Mouse (Mus musculus): ENCODE measurements around the gene Ipo7. TPM values are rescaled to one million over a fixed set of nuclear protein-coding genes. Genes with fewer than 3 reads are reported as not detected.
"Not testable (repeated sequence)": the region's sequence is repeated elsewhere in the genome, so short reads cannot be mapped to it uniquely, and the experiment has no call there.

The Ipo7 gene
- 41.1 and 52.5 TPM in 2 replicates for polyA plus RNA-seq (2016; fragmentation: Nextera tagmentation; extraction: Ambion mirVana)

DNA sequence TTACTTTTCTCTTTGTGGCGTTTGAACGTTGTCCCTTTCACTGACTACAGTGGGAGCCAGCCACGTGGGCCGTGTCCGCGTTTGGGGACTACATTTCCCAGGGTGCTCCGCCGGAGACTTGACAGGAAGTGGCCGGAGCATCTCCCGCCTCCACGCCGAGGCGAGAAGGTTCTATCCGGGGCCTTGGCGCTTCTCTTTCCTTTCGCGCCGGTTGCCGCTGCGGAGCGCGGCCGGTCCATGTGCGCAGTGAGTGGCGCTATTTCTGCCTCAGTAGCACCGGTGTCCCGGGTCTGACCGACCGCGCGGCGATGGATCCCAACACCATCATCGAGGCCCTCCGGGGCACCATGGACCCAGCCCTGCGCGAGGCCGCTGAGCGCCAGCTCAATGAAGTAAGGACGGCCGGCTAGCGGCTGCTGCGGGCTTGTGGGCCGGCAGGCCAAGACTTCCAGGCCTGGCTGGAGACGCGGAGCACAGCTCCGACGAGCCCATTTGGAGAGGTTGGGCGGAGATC, at the start of gene Ipo7:
TSS of gene Ipo7 (plus strand) at position 158 of the 514 bp plus-strand sequence.
- Histone ChIP-seq H3K9me3 (no peaks in the 10 kb centered on the region), H3K4me3 (peak within 1 kb of the TSS; percentile 98), H3K36me3 (peaks cover 23% of the 10 kb centered on the region), H3K27me3 (ENCODE audit: insufficient read depth, poor library complexity, severe bottlenecking) (no peaks in the 10 kb centered on the region), H3K4me1 (replicated peaks) (peaks cover 12% of the 10 kb centered on the region), H3K27ac (peak within 1 kb of the TSS; percentile 96)
- under 1% methylated on average over 48 of the region's 48 CpGs for WGBS
- DNase-seq (ENCODE audit: low spot score), result peak; percentile 93

DNA sequence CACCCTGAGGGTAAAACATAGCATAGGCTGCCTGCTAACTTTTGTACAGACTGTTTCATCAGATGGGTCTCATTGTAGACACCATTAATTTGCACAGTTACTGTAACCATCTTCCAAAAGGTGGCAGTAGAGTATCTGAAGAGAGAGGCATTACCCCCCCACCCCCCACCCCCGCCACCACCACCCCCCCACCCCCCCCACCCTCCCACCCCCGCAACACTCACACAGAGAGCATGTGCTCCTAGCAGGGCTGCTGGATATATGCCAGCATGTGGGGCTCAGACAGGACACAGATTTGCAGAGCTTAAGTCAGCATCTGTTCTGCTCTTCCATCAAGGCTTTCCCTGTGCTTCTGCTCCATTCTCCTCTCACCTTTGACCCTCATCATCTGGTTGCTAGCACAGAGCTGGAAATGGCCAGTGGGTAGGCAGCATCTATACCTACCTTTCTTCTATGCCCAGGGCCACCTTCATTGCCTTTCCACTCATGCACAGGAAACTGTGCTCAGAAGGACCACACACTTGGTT, 49.1 kb upstream of the Ipo7 start:
- 23% methylated on average over 2 of the region's 2 CpGs for WGBS
- Histone ChIP-seq H3K36me3 (peaks cover 11% of the 10 kb centered on the region), H3K4me3 (no peak overlapping the region), H3K27me3 (ENCODE audit: insufficient read depth, poor library complexity, severe bottlenecking) (no peaks in the 10 kb centered on the region), H3K9me3 (no peaks in the 10 kb centered on the region), H3K27ac (no peak overlapping the region; the same call in 1 of the 2 replicates), H3K4me1 (replicated peaks) (peaks cover 16% of the 10 kb centered on the region)
- peak; percentile 22 for DNase-seq (ENCODE audit: low spot score)

DNA sequence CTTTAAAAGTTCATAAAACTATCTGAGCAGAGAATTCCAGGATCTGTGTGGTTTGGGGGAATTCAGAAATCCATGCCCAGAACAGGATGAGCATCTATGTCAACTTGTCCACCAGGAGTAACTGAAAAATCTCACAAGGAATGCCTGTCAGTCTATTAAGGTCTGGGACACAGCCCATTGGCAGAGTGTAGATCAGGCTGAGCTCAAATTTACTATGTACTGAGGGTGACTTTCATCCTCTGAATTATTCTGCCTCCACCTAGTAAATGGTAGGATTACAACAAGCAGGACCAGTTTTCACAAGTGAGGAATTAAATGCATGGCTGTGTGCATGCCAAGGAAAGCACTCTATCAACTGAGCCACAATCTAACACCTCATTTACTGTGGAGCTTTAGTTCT, 48.5 kb upstream of the Ipo7 start:
- Histone ChIP-seq H3K36me3 (peaks cover 12% of the 10 kb centered on the region), H3K27ac (no peak overlapping the region), H3K9me3 (no peaks in the 10 kb centered on the region), H3K4me3 (no peak overlapping the region), H3K27me3 (ENCODE audit: insufficient read depth, poor library complexity, severe bottlenecking) (no peaks in the 10 kb centered on the region), H3K4me1 (replicated peaks) (peaks cover 16% of the 10 kb centered on the region)
- DNase-seq (ENCODE audit: low spot score), result no peak

DNA sequence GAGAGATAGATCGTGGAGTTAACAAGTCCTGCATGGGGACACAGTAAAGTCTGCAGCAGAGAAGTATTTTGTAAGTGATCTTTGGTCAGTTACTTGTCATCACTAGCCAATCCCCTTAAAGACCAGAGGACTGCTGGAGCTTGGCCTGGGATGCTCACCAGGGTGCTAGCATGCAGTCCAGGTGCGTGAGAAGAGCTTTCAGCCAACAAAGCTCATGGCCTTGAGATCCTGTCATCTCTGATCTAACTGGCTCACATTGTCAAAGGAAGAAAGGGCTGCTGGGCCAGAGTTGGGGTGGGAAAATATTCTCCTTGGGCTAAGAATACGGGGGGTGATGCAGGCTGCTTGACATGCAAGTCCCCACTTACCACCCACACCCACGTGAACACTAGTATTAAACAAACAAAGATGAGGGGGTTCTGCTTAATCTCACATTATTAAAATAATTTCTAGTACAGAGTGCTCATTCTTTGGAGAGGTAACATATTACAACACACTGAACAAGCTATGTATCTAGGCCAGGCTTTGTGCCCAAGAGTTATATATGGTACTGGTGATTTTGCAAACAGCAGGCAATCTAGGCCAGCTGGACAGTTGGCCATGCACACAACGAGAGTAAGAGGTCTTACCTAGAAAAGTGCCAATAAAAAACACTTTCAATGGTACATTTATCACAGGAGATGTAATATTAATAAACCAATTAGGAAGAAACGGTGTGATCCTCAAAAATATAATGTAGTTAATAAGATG, 41.9 kb upstream of the Ipo7 start:
- Histone ChIP-seq H3K4me1 (replicated peaks) (no peaks in the 10 kb centered on the region), H3K9me3 (no peaks in the 10 kb centered on the region), H3K27me3 (ENCODE audit: insufficient read depth, poor library complexity, severe bottlenecking) (no peaks in the 10 kb centered on the region), H3K4me3 (no peak overlapping the region), H3K27ac (no peak overlapping the region), H3K36me3 (peaks cover 68% of the 10 kb centered on the region)
- DNase-seq (ENCODE audit: low spot score), result no peak
- WGBS, result 93% methylated on average over 6 of the region's 6 CpGs

DNA sequence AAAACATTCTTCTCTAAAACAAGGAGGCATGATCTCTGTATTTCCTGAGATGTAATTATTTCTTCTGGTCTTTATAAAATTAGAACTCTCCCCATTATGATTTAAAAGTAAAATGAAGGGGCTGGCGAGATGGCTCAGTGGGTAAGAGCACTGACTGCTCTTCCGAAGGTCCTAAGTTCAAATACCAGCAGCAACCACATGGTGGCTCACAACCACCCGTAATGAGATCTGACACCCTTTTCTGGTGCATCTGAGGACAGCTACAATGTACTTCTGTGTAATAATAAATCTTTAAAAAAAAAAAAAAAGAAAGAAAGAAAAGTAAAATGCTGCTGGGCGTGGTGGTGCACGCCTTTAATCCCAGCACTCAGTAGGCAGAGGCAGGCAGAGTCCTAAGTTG, 40.9 kb upstream of the Ipo7 start:
- peaks cover 77% of the 10 kb centered on the region for H3K36me3 ChIP-seq
- H3K4me1 ChIP-seq (replicated peaks); H3K27me3 ChIP-seq (ENCODE audit: insufficient read depth, poor library complexity, severe bottlenecking); DNase-seq (ENCODE audit: low spot score); H3K27ac ChIP-seq; H3K4me3 ChIP-seq; H3K9me3 ChIP-seq: not testable (repeated sequence)
- 71% methylated on average over 5 of the region's 5 CpGs for WGBS

DNA sequence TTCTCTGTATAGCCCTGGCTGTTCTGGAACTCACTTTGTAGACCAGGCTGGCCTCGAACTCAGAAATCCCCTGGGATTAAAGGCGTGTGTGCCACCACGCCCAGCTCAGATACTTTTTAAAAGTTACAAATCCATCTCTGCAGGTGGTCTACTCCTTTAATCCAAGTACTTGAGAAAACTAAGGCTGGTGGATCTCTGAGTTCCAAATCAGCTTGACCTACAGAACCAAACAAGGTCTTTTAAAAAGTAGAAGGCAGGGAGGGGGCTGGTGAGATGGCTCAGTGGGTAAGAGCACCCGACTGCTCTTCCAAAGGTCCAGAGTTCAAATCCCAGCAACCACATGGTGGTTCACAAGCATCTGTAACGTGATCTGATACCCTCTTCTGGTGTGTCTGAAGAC, 33.5 kb upstream of the Ipo7 start:
- H3K36me3 ChIP-seq, result peaks cover 39% of the 10 kb centered on the region
- 81% methylated on average over 5 of the region's 5 CpGs for WGBS
- peak overlapping the region; percentile 76; the same call in 1 of the 2 replicates for H3K4me3 ChIP-seq
- H3K4me1 ChIP-seq (replicated peaks), result peaks cover 15% of the 10 kb centered on the region
- not testable (repeated sequence) for DNase-seq (ENCODE audit: low spot score); H3K27ac ChIP-seq; H3K27me3 ChIP-seq (ENCODE audit: insufficient read depth, poor library complexity, severe bottlenecking); H3K9me3 ChIP-seq

DNA sequence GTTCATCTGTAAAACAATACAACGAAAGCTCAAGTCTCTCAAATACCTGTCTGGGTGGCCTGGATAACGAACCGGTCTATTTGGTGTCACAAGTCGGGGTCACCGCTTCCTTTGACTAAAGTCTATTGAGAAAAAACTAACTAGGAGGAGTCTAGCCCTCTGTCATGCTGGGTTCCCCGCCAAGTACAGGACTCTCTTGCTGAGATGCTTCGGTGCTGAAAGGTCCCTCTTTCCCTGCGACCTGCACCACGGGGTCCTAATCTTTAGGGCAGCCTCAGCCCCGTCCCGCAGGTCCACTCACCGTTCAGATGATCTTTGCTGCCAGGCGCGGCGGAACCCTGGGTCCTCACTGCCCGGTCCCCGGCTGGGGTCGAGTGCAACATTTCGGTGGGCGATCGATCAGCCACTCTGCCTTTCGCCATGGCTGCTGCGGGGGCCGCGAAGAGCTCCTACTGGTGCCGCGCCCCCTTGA, 32.4 kb upstream of the Ipo7 start:
- DNase-seq (ENCODE audit: low spot score), result no peak
- peaks cover 15% of the 10 kb centered on the region for H3K4me1 ChIP-seq (replicated peaks)
- peak overlapping the region; percentile 76 for H3K4me3 ChIP-seq
- H3K27ac ChIP-seq, result peak overlapping the region; percentile 89
- H3K36me3 ChIP-seq, result peaks cover 28% of the 10 kb centered on the region
- H3K9me3 ChIP-seq, result no peaks in the 10 kb centered on the region
- under 1% methylated on average over 27 of the region's 27 CpGs for WGBS
- no peaks in the 10 kb centered on the region for H3K27me3 ChIP-seq (ENCODE audit: insufficient read depth, poor library complexity, severe bottlenecking)

DNA sequence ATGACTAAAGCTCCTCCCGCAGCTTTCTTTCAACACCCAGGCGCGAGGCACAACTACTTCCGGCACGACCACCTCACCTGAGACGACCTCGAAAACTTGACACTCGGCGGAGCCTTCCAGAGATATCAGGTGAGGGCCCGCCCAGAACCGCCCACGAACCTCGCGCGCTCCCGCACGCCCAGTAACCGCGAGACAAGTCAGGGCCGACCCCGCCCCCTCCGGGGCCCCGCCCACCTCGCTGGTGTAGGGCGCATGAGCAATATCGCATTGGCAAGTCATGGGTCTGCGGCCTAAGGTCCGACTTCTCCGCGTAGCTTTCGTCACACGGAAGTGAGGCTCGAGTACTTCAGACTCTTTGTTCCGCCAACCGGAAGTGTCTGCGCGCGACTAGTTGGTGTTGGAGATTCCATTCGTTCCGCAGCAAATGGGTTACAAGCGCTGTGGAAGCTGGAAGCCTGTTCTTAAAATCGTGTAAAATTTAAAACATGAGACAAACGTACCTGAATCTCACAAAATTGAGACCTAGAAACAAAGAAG, 31.9 kb upstream of the Ipo7 start:
- Histone ChIP-seq H3K27me3 (ENCODE audit: insufficient read depth, poor library complexity, severe bottlenecking) (no peaks in the 10 kb centered on the region), H3K4me1 (replicated peaks) (peaks cover 15% of the 10 kb centered on the region), H3K4me3 (peak overlapping the region; percentile 76), H3K27ac (peak overlapping the region; percentile 89), H3K36me3 (peaks cover 25% of the 10 kb centered on the region), H3K9me3 (no peaks in the 10 kb centered on the region)
- DNase-seq (ENCODE audit: low spot score), result peak; percentile 99
- WGBS, result under 1% methylated on average over 43 of the region's 43 CpGs

DNA sequence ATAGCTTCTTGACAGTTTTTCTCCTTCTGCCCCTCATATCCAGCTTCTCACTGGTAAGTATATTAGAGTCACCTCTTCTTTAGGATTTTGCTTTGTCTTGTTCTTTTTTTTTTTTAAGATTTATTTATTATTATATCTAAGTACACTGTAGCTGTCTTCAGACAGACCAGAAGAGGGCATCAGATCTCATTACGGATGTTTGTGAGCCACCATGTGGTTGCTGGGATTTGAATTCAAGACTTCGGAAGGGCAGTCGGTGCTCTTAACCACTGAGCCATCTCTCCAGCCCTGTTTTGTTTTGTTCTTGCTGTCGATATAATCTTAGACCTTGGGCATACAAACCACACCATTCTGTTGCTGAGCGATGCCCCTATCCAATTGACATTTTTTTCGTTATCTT, 31.3 kb upstream of the Ipo7 start, which contains the start of gene Tmem41b:
TSS of gene Tmem41b (minus strand) at position 155 of the 400 bp plus-strand sequence.
- 37% methylated on average over 6 of the region's 6 CpGs for WGBS
- DNase-seq (ENCODE audit: low spot score), result not testable (repeated sequence)
- H3K4me1 ChIP-seq (replicated peaks), result peaks cover 15% of the 10 kb centered on the region

DNA sequence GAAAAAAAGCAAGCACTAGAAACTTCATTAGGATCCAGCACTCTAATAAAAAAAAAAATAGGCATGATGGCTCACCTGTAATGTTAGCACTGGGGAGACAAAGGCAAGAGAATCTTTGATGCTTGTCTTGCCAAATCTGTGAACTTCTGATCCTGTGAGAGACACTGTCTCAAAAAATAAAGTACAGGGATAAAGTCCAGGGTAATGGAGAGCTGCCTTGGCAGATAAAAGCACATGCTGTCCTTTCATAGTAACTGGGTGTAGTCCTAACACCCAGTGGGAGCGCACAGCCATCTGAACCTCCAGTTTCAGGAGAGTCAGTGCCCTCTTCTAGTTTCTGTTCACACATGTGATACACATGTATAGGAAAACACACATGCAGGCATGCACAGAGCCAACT, 26.8 kb upstream of the Ipo7 start:
- Histone ChIP-seq H3K27ac (no peak overlapping the region), H3K9me3 (no peaks in the 10 kb centered on the region), H3K4me3 (no peak overlapping the region), H3K36me3 (no peaks in the 10 kb centered on the region), H3K27me3 (ENCODE audit: insufficient read depth, poor library complexity, severe bottlenecking) (no peaks in the 10 kb centered on the region), H3K4me1 (replicated peaks) (0 out of 2 replicates have a peak, but pooled peaks cover 10% of the 10 kb centered on the region)
- 92% methylated on average over 1 of the region's 1 CpGs for WGBS
- no peak for DNase-seq (ENCODE audit: low spot score)

More for the DNA sequence above, 31.3 kb upstream of the Ipo7 start, which contains the start of gene Tmem41b:
- H3K27ac ChIP-seq, result peak within 1 kb of the TSS; percentile 89
- not testable (repeated sequence) for H3K9me3 ChIP-seq; H3K27me3 ChIP-seq (ENCODE audit: insufficient read depth, poor library complexity, severe bottlenecking)
- peak within 1 kb of the TSS; percentile 76 for H3K4me3 ChIP-seq
- peaks cover 20% of the 10 kb centered on the region for H3K36me3 ChIP-seq

DNA sequence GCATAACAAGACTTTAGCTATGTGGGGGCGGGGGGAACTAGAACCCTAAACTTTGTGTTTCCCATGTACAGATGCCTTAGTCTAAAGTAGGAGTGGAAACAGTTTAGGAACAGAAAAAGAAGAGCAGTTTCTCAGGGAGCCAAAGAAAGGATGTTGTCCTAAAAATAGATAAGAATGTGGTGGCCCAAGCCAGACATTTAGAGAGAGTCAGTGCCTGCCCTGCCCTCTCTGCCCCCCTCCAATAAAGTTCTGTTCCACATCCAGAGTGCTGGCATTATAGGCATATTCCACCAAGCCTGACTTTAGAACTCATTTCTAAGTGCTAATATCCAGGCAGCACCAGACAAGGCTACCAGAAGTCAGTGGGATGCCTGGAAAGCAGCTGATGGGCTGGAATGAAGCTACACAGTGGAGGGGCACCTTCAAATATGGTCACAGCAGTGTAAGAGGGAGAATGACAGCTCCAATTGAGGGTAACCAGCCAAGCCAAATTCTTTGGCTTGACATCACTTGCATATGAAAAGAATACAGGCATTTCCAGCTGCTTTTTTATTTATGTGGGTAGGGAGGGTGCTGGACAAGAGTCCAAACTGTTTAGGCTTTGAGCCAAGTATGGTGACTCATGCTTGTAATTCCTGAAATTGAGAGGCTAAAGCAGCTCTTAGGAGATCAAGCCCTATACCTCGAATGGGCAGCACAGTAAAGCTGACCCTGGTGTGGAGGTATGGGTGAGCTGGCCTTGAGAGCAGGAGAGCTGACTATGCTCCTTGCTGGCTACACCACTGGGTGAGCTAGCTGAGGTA, 24.7 kb upstream of the Ipo7 start:
- H3K36me3 ChIP-seq, result no peaks in the 10 kb centered on the region
- H3K9me3 ChIP-seq, result no peaks in the 10 kb centered on the region
- no peak for DNase-seq (ENCODE audit: low spot score)
- H3K27ac ChIP-seq, result no peak overlapping the region
- WGBS, result 78% methylated on average over 2 of the region's 2 CpGs
- H3K4me1 ChIP-seq (replicated peaks), result 0 out of 2 replicates have a peak, but pooled peaks cover 7% of the 10 kb centered on the region
- H3K4me3 ChIP-seq, result no peak overlapping the region
- no peaks in the 10 kb centered on the region for H3K27me3 ChIP-seq (ENCODE audit: insufficient read depth, poor library complexity, severe bottlenecking)

DNA sequence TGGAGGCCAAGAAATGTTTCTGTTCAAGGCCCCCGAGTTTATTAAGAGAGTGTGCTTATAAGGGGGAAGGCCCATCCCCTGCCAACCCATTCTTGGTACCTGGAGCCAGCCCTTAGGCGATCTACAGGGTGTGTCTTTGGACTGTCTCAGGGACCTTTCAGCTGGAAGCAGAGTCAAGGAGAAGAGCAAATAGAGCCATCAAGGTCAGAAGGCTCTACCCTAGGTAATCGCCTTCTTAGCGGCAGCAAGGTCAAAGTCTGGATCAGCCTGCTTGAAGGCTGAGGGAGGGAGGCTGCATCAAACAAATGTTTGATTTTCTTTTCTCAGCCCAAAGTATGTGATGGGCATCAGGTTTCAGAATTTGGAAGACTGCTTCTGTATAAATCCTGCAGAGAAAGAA, 19.7 kb upstream of the Ipo7 start:
- Histone ChIP-seq H3K36me3 (no peaks in the 10 kb centered on the region), H3K27ac (no peak overlapping the region), H3K27me3 (ENCODE audit: insufficient read depth, poor library complexity, severe bottlenecking) (no peaks in the 10 kb centered on the region; the same call in 1 of the 2 replicates), H3K4me1 (replicated peaks) (peaks cover 12% of the 10 kb centered on the region), H3K4me3 (no peak overlapping the region), H3K9me3 (no peaks in the 10 kb centered on the region)
- DNase-seq (ENCODE audit: low spot score), result no peak
- 86% methylated on average over 4 of the region's 4 CpGs for WGBS

Measured in hindbrain, embryonic 10.5 days (tissue).